Mouse (Mus musculus) spleen, adult 18-20 months (tissue): Measurements from ENCODE around the gene Gm10273.
"Not testable (repeated sequence)": the region's sequence is repeated elsewhere in the genome, so short reads cannot be mapped to it uniquely, and the experiment has no call there.

ENCODE experiments used
- DNase-seq, 2 experiments: peaks; one replicate each; pipeline ENCODE4 v3.0.0; 2022; ENCODE audit warnings: mixed read lengths in 2 of 2

Gm10273 gene

DNA sequence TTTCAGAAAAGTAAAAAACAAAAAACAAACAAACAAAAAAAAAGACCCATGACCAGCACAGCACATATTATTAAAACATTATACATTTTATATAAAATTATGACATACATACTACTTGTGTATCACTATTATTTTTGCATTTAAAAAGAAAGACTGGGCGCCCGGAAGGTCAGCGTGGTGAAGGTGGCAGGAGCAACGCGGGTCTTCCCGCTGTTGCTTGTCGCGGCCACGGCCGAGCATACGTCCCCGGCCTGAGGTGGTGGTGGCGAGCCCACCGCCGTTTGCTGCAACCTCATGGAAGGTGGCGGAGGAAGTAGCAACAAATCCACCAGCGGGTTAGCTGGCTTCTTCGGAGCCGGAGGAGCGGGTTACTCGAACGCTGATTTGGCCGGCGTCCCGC, at the start of gene Gm10273:
TSS of gene Gm10273 (plus strand) at position 172 of the 400 bp plus-strand sequence.
- DNase-seq: not testable (repeated sequence)

DNA sequence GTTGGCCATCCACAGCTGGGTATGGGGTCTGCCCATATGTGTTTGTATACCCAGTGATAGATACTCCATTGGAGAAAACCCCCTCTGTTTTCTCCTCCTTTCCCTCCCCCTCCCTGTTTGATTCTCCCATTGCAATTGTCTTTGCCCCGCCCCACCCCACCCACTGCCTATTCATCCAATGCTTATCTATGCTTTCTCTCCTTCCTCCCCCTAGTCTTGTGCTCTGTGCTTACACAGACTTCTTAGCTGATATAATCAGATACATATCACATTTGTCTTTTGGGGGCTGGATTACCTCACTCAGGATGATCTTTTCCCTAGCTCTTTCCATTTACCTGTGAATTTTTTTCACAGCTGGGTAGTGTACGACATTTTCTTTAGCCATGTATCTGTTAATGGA, 48.9 kb upstream of the Gm10273 start:
- DNase-seq: no peak

DNA sequence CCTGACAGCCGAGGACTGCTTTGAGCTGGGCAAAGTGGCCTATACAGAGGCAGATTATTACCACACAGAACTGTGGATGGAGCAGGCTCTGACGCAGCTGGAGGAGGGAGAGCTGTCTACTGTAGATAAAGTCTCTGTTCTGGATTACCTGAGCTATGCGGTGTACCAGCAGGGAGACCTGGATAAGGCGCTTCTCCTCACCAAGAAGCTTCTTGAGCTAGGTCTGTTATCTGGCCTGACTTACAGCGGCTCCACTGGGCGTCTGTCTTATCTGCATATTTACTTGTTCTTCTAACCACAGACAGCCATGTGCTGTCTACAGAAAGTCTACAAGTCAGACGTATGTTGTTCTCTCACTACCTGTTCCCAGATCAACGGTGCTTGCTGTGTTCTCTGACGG, 47.2 kb upstream of the Gm10273 start:
- DNase-seq: no peak

DNA sequence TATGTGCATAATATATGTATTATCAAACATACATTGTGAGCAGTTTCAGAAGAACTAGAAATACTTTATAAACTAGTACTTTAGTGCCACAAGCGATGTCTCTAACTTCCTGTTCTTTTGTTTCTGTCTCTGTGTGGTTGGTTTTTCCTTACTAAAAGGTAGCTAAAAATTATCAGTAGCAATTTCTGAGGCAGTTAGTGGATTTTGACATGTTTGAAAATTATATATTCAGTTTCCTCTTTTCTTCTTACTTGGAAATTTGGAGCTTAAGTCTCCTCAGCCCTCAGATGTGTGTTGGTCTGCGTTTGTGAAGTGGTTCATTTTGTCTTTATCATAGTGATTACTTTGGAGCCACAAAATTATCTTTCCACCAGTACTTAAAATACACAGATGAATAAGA, 45.9 kb upstream of the Gm10273 start:
- DNase-seq: no peak

DNA sequence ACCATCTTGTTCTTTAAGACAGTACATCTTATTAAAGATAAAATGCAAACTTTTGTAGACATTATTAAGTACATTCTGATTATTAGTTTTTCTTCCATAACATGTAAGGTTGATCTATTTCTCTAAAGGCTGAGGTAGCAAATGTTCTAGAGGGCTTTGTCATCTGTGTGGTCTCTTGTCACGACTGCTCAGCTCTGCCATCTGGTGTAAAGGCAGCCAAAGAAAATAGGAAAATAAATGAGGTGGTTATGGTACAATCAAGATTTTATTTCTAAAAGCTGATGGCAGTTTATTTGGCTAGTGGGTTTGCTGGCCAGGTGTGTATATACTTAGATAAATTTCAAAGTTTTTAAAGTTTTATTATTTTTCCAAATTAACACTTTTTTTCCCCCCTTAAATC, 42.4 kb upstream of the Gm10273 start:
- no peak for DNase-seq

DNA sequence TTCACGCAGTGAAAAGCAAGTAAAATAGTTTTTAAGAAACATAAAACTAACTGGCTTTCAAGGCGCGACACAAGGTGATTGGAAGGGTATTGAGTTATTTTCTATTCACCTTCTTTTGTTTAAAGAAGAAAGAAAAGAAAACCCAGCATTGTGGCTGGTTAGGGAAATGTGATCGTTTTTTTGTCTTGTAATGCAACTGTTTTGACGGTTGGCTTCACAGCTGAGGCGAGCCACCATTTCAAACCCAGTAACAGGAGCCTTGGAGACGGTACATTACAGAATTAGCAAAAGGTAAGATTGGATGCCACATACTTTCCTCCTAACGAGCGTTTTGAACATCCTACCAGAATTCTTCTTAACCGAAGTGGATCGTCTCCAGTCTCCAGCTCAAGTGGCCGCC, 41.3 kb upstream of the Gm10273 start:
- no peak for DNase-seq

DNA sequence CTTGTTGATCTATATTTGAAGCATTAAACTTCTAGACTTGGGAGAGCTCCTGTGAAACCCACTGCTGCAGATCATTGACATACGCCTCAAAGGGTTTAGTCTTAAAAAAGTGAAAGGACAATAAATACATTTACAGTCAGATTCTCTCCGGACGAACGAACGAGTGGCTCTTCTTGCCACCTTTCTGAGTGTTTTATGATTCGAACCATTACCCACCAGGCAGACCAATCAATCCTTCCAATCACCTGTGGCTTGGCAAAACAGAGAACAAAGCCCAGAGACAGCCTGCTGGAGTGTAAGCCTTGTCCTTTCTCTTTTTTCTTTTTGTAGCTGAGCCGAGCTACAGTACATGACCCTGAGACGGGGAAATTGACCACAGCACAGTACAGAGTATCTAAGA, 40.4 kb upstream of the Gm10273 start:
- no peak for DNase-seq

DNA sequence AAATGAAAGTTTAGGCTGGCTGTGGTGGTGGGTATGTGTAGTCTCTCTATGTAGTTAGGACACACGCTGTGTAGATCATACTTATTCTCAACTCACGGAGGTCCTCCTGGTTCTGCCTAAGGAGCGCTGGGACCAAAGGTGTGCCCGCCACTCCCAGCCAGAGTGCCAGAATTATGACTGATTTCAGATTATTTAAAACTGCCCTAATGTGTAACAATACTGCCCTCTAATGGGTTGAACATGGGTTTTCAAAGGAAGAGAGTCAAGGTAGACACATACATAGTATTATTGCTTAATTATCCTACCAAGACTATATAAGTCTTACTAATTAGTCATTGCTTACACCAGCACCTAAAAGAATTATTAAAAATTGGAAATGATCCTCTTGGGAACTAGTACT, 36.7 kb upstream of the Gm10273 start:
- DNase-seq: no peak

DNA sequence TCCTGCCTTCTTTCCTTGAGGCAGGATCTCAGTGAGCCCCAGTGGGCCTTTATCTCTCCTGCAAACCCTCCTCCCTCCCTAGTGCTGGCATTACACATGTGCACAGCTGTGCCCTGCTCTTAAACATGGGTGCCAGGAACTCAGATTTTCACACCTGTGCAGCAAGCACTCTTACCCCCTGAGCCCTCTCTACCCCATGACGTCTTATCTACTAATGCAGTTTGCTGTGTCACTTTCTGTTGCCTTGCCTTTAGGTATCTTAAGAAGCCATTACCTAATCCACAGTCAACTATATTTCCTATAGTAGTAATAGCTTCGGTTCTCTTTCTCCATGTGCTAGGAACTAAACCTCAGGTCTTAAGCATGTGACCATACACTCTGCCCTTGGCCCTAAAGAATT, 32.2 kb upstream of the Gm10273 start:
- DNase-seq: no peak

DNA sequence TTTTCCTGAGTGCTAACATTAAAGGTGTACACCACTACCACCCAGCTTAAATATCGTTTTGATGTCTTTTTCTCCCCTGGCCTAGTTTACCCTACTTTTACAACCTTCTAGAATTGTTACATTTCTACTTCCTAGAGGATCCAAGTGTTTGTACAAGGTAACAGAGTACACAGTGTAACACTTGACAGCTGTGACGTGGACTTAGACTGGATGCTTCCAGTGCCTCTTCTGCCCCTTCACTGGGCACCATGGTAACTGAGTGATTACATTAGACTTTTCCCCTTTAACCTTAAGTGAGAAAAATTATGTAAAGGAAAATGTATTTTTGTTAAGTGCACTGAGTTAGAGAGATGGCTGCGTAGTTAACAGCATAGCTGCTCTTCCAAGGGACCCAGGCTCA, 30.9 kb upstream of the Gm10273 start:
- DNase-seq: no peak

DNA sequence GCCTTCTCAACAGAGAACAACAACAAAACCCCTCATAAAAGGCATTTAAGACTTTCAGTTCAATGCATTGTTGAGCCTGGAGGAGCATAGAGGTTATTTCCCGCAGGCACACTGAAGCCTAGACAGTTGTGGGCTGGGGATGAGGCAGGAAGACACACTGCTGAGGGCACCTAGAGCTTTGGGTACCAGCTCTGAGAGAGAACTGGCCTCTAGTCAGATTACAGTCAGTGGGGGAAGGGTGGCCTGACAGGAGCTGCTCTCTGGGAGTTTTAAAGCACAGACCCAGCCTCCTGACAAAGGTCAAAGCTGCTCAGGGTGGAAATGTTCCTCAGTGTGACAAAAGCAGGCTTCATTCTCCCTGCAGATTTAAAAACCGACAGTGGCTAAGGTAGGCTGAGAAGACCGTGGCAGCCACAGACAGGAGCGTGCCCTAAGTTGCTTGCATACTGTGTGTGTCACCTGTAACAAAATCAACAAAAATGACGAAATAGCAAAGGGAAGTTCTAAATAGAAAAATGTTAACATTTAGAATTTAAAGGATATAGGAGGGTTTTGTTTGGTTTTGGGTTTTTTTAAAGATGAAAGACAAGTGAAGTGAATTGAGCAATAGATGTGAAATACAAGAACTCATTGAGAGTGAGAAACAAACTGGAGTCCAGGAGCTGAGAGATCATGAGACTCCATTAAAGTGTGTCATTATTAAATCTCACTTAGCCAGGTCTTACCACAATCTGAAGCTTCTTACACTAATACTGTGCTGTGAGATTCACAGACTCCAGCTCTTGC, 29.4 kb upstream of the Gm10273 start:
- no peak for DNase-seq

DNA sequence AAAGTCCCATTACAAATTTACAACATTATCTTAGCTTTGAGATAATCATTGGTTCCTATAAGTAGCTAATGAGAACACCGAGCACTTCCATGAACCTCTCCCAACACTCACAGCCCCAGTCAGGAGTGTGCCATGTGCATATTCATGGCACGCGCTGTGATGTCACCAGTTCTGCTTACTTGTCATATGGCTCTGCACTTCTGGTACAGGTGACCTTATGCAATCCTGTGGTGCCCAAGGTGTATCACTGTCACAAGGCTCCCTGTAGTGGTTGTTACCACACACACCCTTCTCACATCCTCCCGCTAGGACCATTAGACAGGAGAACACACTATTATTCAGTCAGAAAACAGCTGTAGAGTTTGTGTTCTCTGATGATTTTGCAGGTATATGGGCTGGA, 28.7 kb upstream of the Gm10273 start:
- DNase-seq: no peak

DNA sequence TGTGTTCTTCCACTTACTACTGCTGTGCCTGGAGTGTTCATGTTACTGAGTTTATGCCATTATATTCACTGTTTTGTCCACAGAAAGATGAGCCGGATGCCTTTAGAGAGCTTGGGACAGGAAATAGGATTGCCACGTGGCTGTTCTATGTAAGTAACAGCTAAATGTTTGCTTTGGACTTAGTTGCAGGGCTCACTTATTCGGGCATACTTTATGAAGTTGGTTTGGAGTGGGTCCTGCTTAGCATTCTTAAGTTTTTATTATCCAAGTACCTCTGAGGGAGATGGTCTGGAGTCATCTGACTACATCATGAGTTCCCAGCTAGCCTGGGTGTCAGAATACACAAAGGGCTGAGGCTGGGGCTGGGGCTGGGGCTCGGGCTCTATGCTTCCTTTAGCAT, 28.2 kb upstream of the Gm10273 start:
- no peak for DNase-seq

DNA sequence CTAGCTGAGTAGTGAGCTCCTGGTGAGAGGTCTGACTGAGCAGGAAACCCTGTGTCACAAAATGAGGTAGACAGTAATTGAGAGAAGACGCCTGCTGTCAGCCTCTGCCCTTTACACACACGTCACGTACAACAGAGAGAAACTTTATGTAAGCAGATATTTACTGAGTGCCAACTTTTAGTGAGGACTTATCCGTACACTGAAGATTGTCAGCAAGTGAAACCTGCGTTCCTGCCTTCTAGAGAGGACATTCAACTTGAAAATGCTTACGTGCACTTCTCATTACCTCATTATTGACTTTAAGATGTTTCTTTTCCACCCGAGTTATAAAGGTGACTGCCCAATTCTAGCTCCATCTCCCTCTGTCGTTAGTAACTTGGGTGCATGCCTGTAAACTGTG, 26.7 kb upstream of the Gm10273 start:
- DNase-seq: no peak

DNA sequence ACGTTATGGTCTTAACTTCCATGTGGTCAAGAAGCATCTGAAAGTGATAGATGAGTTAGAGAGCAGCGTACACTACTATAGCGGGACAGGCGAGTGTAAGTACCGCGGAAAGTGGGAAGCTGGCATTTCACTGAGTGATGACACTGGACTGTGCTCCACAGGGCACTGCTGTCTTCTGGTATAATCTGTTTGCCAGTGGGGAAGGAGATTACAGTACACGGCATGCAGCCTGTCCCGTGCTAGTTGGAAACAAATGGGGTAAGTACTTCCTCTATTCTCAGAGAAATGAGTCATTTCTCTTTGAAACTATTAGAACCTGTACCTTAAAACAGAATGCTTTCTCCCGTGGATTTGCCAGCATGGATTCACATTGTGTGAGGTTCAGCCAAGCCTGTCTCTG, 26.0 kb upstream of the Gm10273 start:
- DNase-seq: no peak

DNA sequence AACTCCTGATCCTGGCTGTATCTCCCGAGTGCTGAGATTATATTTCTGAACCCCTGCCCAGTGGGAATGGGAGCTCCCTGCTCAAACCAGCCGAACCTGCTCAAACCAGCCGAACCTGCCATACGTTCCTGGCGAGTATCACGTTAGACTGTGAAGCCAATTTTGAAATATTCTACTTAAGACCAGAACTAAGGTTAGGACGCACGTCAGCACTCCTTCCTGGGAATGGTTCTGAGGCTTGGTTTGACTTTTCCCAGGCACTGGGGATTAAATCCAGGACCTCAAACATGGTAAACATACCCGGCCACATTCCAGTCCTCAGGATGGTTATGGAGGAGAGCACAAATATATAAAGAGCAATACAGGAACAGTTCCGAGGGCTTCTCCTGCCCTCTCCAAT, 17.5 kb upstream of the Gm10273 start:
- DNase-seq: no peak

DNA sequence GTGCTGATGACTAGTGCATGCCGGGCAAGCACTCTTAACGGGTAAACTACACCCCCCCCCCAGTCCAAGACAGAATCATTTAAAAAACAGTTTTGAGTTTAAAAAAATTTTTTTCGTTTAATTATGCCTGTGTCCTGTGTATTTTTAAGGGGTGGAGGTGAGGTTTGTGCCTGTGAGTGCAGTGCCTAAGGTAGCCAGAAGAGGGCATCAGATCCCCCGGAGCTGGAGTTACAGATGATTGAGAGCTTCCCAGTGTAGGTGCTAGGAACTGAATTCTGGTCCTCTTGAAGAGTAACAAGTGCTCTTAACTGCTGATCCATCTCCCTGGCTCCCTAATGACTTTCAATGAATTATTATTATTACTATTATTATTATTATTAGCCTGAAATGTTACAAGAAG, 16.7 kb upstream of the Gm10273 start:
- DNase-seq: no peak

DNA sequence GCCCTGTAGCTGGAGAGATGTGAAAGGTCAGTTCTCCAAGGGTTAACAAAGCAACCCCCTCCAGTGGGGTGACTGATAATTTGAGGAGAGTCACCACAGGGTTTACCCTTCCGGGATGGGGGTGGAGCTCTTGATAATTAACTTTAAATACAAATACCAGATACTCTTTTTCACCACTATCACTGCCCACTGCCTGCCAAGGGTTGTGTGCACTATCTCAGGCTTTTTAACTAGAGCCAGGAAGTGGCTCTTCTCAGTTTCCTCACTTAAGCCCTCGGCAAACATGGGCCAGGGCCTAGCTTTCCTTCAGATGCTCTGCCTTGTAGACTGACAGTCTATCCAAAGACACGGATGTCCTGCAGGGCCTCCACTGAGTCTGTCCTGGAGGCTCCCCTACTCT, 15.5 kb upstream of the Gm10273 start:
- DNase-seq: no peak

DNA sequence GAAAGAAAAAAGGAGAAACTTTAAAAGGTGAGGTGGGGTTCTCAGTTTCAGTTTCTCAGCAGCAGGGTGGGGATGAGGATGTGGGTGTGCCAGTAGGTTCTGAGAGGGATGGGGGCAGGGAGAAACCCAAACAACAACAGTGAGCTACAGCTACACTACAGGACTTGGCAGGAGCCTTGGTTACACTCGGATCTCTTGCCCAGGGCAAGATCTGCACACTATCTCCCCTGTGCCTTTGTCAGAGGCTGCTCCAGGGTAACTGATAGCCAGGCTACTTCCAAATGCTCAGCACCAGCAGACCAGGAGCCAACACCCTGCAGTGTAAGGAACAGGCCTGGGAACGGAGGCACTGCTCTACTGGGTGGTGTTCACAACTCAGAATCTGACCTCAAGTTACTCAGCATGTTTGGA, 15.0 kb upstream of the Gm10273 start:
- DNase-seq: no peak

DNA sequence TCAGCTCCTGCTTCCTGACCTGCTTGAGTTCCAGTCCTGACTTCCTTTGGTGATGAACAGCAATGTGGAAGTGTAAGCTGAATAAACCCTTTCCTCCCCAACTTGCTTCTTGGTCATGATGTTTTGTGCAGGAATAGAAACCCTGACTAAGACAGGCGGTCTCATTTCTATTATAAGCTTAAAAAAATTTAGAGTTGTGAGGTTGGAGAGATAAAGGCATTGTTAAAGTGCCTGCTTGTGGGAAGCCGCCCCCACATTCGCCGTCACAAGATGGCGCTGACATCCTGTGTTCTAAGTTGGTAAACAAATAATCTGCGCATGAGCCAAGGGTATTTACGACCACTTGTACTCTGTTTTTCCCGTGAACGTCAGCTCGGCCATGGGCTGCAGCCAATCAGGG, 13.9 kb upstream of the Gm10273 start:
- not testable (repeated sequence) for DNase-seq

DNA sequence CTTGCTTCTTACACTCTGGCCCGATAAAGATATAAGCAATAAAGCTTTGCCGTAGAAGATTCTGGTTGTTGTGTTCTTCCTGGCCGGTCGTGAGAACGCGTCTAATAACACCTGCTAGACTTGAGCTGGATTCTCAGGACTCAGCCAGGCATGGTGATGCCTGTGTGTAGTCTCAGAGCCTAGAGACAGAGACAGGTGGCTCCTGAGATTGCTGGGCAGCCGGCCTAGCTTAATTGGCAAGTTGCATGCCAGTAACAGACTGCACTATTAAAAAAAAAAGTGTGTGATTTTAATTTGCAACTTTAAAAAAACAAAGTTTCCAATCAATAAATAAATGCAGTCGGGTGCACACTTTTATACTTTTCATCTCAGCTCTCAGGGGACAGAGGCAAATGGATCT, 8.5 kb upstream of the Gm10273 start:
- no peak for DNase-seq

DNA sequence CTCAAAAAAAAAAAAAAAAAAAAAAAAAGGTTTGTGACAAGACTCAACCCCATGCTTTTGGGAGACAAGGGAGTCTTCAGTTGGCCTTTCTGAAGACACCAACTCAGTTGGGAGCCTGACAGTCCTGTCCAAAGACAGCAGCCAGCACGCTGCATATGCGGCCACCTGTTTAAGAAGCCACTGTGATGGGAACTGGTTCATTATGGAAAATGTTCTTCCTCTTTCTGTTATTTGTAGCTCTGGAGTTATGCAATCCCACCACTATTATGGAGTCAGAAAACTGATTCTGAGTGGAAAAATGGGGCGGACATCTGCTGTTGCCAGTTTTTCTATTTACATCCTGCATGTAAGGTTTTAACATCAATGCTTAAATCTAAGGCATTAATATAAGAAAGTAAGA, 5.8 kb upstream of the Gm10273 start:
- DNase-seq: no peak

DNA sequence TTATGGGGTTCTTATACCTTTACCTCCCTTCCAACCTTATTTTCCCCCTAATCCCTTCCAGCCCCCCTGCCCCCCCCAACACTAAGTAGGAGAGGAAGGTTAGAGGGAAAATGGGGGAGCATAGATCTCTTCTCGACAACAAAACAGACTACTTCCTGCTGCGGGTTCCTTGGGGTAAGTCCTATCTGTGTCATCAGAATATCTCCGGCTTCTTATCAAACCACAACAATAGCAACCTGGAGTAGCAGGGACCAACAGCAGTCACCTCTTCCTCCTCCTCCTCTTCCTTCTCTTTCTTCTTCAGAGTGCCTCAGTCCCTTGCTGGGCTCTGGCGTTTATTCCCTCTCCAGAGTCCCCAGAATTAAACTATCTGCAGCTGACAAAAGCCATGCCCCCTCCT, 3.5 kb upstream of the Gm10273 start:
- no peak for DNase-seq

DNA sequence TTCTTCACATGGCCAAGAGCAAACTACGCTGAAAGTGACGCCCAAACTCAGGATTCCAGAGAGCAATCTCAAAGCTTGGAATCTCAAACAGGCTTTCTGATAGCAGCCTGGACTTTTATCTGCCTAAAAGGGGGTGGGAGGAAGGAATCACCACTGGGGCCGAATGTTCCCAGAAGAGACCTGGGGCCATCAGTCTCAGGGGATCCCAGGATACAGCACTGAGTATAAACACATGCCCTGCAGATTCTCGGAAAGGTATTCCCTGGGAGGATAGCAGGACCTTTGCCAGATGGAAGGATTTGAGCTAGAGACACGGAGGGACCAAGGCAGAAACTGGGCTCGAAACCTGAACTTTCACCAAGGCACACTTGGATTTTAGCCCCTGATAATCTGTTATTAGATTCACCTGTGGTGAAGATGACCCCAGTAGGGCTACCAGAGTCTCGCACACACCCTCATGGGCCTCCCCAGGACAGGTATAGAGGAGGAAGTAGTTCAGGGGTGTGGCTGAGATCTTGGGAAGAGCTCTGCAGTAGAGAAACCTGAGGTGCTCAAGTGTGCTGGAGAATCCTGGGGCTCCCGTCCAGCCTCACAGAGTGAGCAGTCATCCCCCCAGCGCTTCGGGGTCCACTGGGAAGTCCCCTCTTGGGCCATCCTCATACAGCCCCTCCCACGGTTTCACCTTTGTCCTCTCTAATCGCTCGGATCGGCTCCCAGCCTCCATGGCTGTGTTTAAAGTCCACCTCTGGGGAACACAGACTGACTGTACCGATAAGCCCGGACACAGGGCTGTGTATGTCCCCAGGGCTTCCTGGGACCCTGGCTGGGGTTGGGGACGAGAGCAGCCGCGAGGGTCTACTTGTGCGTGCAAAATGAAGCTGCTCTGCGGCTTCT, 7.7 kb downstream of the Gm10273 start, which contains the start of gene Pla2g12b:
TSS of gene Pla2g12b (plus strand) at position 762 of the 894 bp plus-strand sequence.
- no peak for DNase-seq
